17 mouse cellular contexts compared by ENCODE assay signal in the genomic region with DNA sequence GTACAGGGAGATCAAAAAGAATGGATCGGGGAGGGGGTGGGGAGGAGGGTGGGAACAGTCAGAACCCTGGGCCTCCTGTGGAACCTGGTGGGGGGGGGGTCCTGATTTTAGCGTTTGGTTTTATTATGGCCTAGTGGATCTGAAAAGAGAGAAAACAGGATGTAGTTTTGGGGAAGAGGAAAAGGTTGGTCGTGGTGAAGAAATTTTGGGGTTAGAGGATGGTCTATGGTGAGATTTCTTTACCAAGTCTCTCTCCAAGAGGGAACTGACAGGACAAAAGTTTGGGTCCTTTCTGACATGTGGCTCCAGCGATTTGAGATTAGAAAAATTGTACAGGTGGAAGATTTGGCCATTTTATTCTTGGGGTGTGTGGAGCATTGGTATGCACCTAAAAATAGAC. TPM values are rescaled to one million over a fixed set of nuclear protein-coding genes. Genes with fewer than 3 reads are reported as not detected.
A peak's percentile ranks its signal among the peaks of the same experiment; 100 is the strongest.
DNase-seq lines count a peak whose midpoint lies in the region; ATAC-seq lines count a peak whose summit lies in the region.
"Had no signal": no experiment of that assay in that cellular context is flagged by ENCODE, and none has a peak within 500 bp of the region (broad histone marks: within the 10 kb centered on the region; RNA-seq: fewer than 3 reads in every experiment).

No protein-coding gene starts in this region.

- no peak for ATAC-seq in limb, embryonic 12.5 days (ENCODE audit: insufficient number of reproducible peaks, insufficient read depth, low FRiP score, low TSS enrichment, low read depth)
- ATAC-seq in forebrain, embryonic 14.5 days: no peak
- ATAC-seq in megakaryocyte progenitor cell, adult 5-6 weeks (replicated peaks; ENCODE audit: poor library complexity): peak; percentile 56
- ATAC-seq in stomach, embryonic 16.5 days (ENCODE audit: insufficient read depth, low FRiP score): no peak
- ATAC-seq: CD4-positive, CD25-positive, alpha-beta regulatory T cell, adult 4 months; lung, postnatal 0 days had no signal

- H3K36me3 ChIP-seq in limb, embryonic 12.5 days: peaks cover 37% of the 10 kb centered on the region
- H3K36me3 ChIP-seq in limb, embryonic 10.5 days: peaks cover 36% of the 10 kb centered on the region
- peaks cover 34% of the 10 kb centered on the region for H3K36me3 ChIP-seq in forebrain, embryonic 14.5 days (ENCODE audit: control insufficient read depth, insufficient read depth, low read length)
- H3K36me3 ChIP-seq in stomach, embryonic 16.5 days (ENCODE audit: control insufficient read depth, insufficient read depth, low read length): no peaks in the 10 kb centered on the region

- no peak overlapping the region for H3K27ac ChIP-seq in limb, embryonic 12.5 days
- no peak overlapping the region for H3K27ac ChIP-seq in limb, embryonic 10.5 days
- H3K27ac ChIP-seq in forebrain, embryonic 14.5 days (ENCODE audit: low read depth, low read length): no peak overlapping the region
- no peak overlapping the region for H3K27ac ChIP-seq in stomach, embryonic 16.5 days (ENCODE audit: low read length)

- WGBS in limb, embryonic 12.5 days: 60% methylated on average over 4 of the region's 4 CpGs
- WGBS in limb, embryonic 10.5 days: 52% methylated on average over 4 of the region's 4 CpGs
- WGBS in forebrain, embryonic 14.5 days: 60% methylated on average over 4 of the region's 4 CpGs
- WGBS in stomach, embryonic 16.5 days: 57% methylated on average over 4 of the region's 4 CpGs

- H3K9me3 ChIP-seq in limb, embryonic 12.5 days: no peaks in the 10 kb centered on the region
- no peaks in the 10 kb centered on the region for H3K9me3 ChIP-seq in limb, embryonic 10.5 days (replicated peaks)
- no peaks in the 10 kb centered on the region for H3K9me3 ChIP-seq in forebrain, embryonic 14.5 days (replicated peaks; ENCODE audit: control insufficient read depth, low read length)
- no peaks in the 10 kb centered on the region for H3K9me3 ChIP-seq in stomach, embryonic 16.5 days (replicated peaks; ENCODE audit: control insufficient read depth, low read length)

- peak overlapping the region; percentile 69; the same call in 1 of the 2 replicates for H3K4me3 ChIP-seq in limb, embryonic 12.5 days (replicated peaks)
- H3K4me3 ChIP-seq in limb, embryonic 10.5 days: no peak overlapping the region
- peak overlapping the region; percentile 73 for H3K4me3 ChIP-seq in forebrain, embryonic 14.5 days (ENCODE audit: low read depth, low read length)
- H3K4me3 ChIP-seq in stomach, embryonic 16.5 days (replicated peaks; ENCODE audit: low read length): no peak overlapping the region

- no peak for DNase-seq in limb, embryonic 10.5 days (ENCODE audit: low spot score)
- DNase-seq in forebrain, embryonic 14.5 days (ENCODE audit: low spot score): no peak
- DNase-seq in cerebellum, adult 8-10 months: no peak
- DNase-seq in urinary bladder, adult 18-20 months (ENCODE audit: low spot score in 2 of 2): no peak
- DNase-seq in urinary bladder, postnatal 10 days (ENCODE audit: low spot score): no peak
- DNase-seq: adrenal gland, postnatal 36 days; heart, adult 11 months; left cerebral cortex, postnatal 4 days; thymus, postnatal 25 days had no signal

- peaks cover 35% of the 10 kb centered on the region for H3K4me1 ChIP-seq in limb, embryonic 12.5 days (replicated peaks)
- H3K4me1 ChIP-seq in limb, embryonic 10.5 days: peaks cover 43% of the 10 kb centered on the region
- peaks cover 20% of the 10 kb centered on the region for H3K4me1 ChIP-seq in forebrain, embryonic 14.5 days (ENCODE audit: control insufficient read depth, insufficient read depth, low read length)
- peaks cover 35% of the 10 kb centered on the region for H3K4me1 ChIP-seq in stomach, embryonic 16.5 days (ENCODE audit: control insufficient read depth, insufficient read depth, low read length)

- peak overlapping the region; percentile 91 for H3K4me2 ChIP-seq in limb, embryonic 12.5 days
- H3K4me2 ChIP-seq in forebrain, embryonic 14.5 days (ENCODE audit: low read length): peak overlapping the region; percentile 83
- 0 out of 2 replicates have a peak overlapping the region, but pooled peaks have one; percentile 87 for H3K4me2 ChIP-seq in stomach, embryonic 16.5 days (ENCODE audit: low read depth, low read length)

- peaks cover 12% of the 10 kb centered on the region for H3K27me3 ChIP-seq in limb, embryonic 12.5 days
- peaks cover 29% of the 10 kb centered on the region for H3K27me3 ChIP-seq in limb, embryonic 10.5 days (ENCODE audit: low read depth, poor library complexity, severe bottlenecking)
- H3K27me3 ChIP-seq in forebrain, embryonic 14.5 days (replicated peaks; ENCODE audit: control insufficient read depth, insufficient read depth, low read length): no peaks in the 10 kb centered on the region
- no peaks in the 10 kb centered on the region for H3K27me3 ChIP-seq in stomach, embryonic 16.5 days (ENCODE audit: control insufficient read depth, insufficient read depth, low read length)

- H3K9ac ChIP-seq in limb, embryonic 12.5 days (replicated peaks): no peak overlapping the region
- H3K9ac ChIP-seq in forebrain, embryonic 14.5 days (ENCODE audit: low read length): peak overlapping the region; percentile 91; the same call in 1 of the 2 replicates
- H3K9ac ChIP-seq in stomach, embryonic 16.5 days (ENCODE audit: low read length): no peak overlapping the region

RNA-seq across cellular contexts. Expression of a gene that starts 6.0 kb away (rescaled TPM):
- 18.0 and 18.1 TPM in 2 replicates for polyA plus RNA-seq in limb, embryonic 12.5 days (2016; fragmentation: Nextera tagmentation; extraction: Ambion mirVana)
- 6.6 and 9.0 TPM in 2 replicates for polyA plus RNA-seq in limb, embryonic 10.5 days (2016; fragmentation: Nextera tagmentation; extraction: Ambion mirVana)
- 53.4 and 60.5 TPM in 2 replicates for polyA plus RNA-seq in forebrain, embryonic 14.5 days (2014; fragmentation: Nextera tagmentation; extraction: Ambion mirVana)
- total RNA-seq in megakaryocyte progenitor cell, adult 5-6 weeks (2015): 2.6 and 4.3 TPM in 2 replicates
- 0.25 and 0.91 TPM in 2 replicates for total RNA-seq in megakaryocyte progenitor cell, adult 5-6 weeks (2017)
- 7.2 and 7.5 TPM in 2 replicates for polyA plus RNA-seq in stomach, embryonic 16.5 days (2015; fragmentation: Nextera tagmentation; extraction: Ambion mirVana)

RNA-seq across cellular contexts. Expression of a gene that starts 28.5 kb away (rescaled TPM):
- polyA plus RNA-seq in limb, embryonic 12.5 days (2016; fragmentation: Nextera tagmentation; extraction: Ambion mirVana): 0.24 TPM in 1 of 2 replicates, not detected in the other
- 0.08 and 0.20 TPM in 2 replicates for polyA plus RNA-seq in limb, embryonic 10.5 days (2016; fragmentation: Nextera tagmentation; extraction: Ambion mirVana)
- 0.98 and 1.4 TPM in 2 replicates for polyA plus RNA-seq in forebrain, embryonic 14.5 days (2014; fragmentation: Nextera tagmentation; extraction: Ambion mirVana)
- total RNA-seq in megakaryocyte progenitor cell, adult 5-6 weeks (2015): not detected in 2 replicates
- not detected in 2 replicates for total RNA-seq in megakaryocyte progenitor cell, adult 5-6 weeks (2017)
- 0.21 TPM in 1 of 2 replicates, not detected in the other for polyA plus RNA-seq in stomach, embryonic 16.5 days (2015; fragmentation: Nextera tagmentation; extraction: Ambion mirVana)
- total RNA-seq: adrenal gland, postnatal 36 days; heart, postnatal 25 days; neutrophil, adult 5-6 weeks had no signal
- polyA plus RNA-seq: CD4-positive, CD25-positive, alpha-beta regulatory T cell, adult 4 months; small intestine, adult 2 months had no signal

RNA-seq across cellular contexts. Expression of a gene that starts 36.6 kb away (rescaled TPM):
- 0.08 TPM in 1 of 2 replicates, not detected in the other for polyA plus RNA-seq in limb, embryonic 12.5 days (2016; fragmentation: Nextera tagmentation; extraction: Ambion mirVana)
- 0.06 TPM in 1 of 2 replicates, not detected in the other for polyA plus RNA-seq in limb, embryonic 10.5 days (2016; fragmentation: Nextera tagmentation; extraction: Ambion mirVana)
- polyA plus RNA-seq in forebrain, embryonic 14.5 days (2014; fragmentation: Nextera tagmentation; extraction: Ambion mirVana): not detected in 2 replicates
- total RNA-seq in megakaryocyte progenitor cell, adult 5-6 weeks (2015): not detected in 2 replicates
- total RNA-seq in megakaryocyte progenitor cell, adult 5-6 weeks (2017): not detected in 2 replicates
- not detected in 2 replicates for polyA plus RNA-seq in stomach, embryonic 16.5 days (2015; fragmentation: Nextera tagmentation; extraction: Ambion mirVana)
- total RNA-seq: adrenal gland, postnatal 36 days; heart, postnatal 25 days; left cerebral cortex, postnatal 4 days; neutrophil, adult 5-6 weeks had no signal
- polyA plus RNA-seq: lung, postnatal 0 days; small intestine, adult 2 months had no signal

RNA-seq across cellular contexts. Expression of a gene that starts 46.3 kb away (rescaled TPM):
- polyA plus RNA-seq in limb, embryonic 12.5 days (2016; fragmentation: Nextera tagmentation; extraction: Ambion mirVana): not detected in 2 replicates
- 0.05 TPM in 1 of 2 replicates, not detected in the other for polyA plus RNA-seq in limb, embryonic 10.5 days (2016; fragmentation: Nextera tagmentation; extraction: Ambion mirVana)
- not detected in 2 replicates for polyA plus RNA-seq in forebrain, embryonic 14.5 days (2014; fragmentation: Nextera tagmentation; extraction: Ambion mirVana)
- not detected in 2 replicates for total RNA-seq in megakaryocyte progenitor cell, adult 5-6 weeks (2015)
- total RNA-seq in megakaryocyte progenitor cell, adult 5-6 weeks (2017): not detected in 2 replicates
- not detected in 2 replicates for polyA plus RNA-seq in stomach, embryonic 16.5 days (2015; fragmentation: Nextera tagmentation; extraction: Ambion mirVana)
- total RNA-seq: adrenal gland, postnatal 36 days; heart, postnatal 25 days; left cerebral cortex, postnatal 4 days; neutrophil, adult 5-6 weeks had no signal
- polyA plus RNA-seq: CD4-positive, CD25-positive, alpha-beta regulatory T cell, adult 4 months; lung, postnatal 0 days; small intestine, adult 2 months had no signal

RNA-seq across cellular contexts. Expression of a gene that starts 50.8 kb away (rescaled TPM):
- polyA plus RNA-seq in limb, embryonic 12.5 days (2016; fragmentation: Nextera tagmentation; extraction: Ambion mirVana): 124 and 130 TPM in 2 replicates
- 69.9 and 92.6 TPM in 2 replicates for polyA plus RNA-seq in limb, embryonic 10.5 days (2016; fragmentation: Nextera tagmentation; extraction: Ambion mirVana)
- 199 and 268 TPM in 2 replicates for polyA plus RNA-seq in forebrain, embryonic 14.5 days (2014; fragmentation: Nextera tagmentation; extraction: Ambion mirVana)
- 0.22 TPM in 1 of 2 replicates, not detected in the other for total RNA-seq in megakaryocyte progenitor cell, adult 5-6 weeks (2015)
- 0.25 TPM in 1 of 2 replicates, not detected in the other for total RNA-seq in megakaryocyte progenitor cell, adult 5-6 weeks (2017)
- 40.9 and 50.3 TPM in 2 replicates for polyA plus RNA-seq in stomach, embryonic 16.5 days (2015; fragmentation: Nextera tagmentation; extraction: Ambion mirVana)
- total RNA-seq: neutrophil, adult 5-6 weeks had no signal
- polyA plus RNA-seq: CD4-positive, CD25-positive, alpha-beta regulatory T cell, adult 4 months had no signal

Comparison
In these comparisons a context has a peak if more than half of its experiments do, and no peak if none do; other contexts are left out.
1. H3K4me3 ChIP-seq: peak in limb, embryonic 12.5 days (single experiment) and forebrain, embryonic 14.5 days (single experiment); none in limb, embryonic 10.5 days (single experiment) and stomach, embryonic 16.5 days (single experiment).
2. Peak in every context shown above with its lines, with median percentiles within 50 percentile points of each other: H3K4me2 ChIP-seq.